Mouse (Mus musculus) limb, embryonic 14.5 days (tissue): ENCODE data around the gene Sept6. TPM values are rescaled to one million over a fixed set of nuclear protein-coding genes. Genes with fewer than 3 reads are reported as not detected.

Experiments used
- ATAC-seq: fragments of 200-750 bp; cut with Nextera tagmentation; 2 replicates; pipeline ENCODE4 v1.8.0; 2017; ENCODE audit warnings: low read depth, moderate number of reproducible peaks, moderate TSS enrichment; ENCODE audit not compliant: low FRiP score
- DNase-seq: peaks from one replicate; pipeline ENCODE4 v3.0.0-alpha.2; 2015; ENCODE audit warnings: low spot score
- H3K27ac ChIP-seq: fragments of 300-500 bp; sonication (generic); replicated peaks from 2 replicates; pipeline ENCODE4 v1.5.1; 2014; ENCODE audit warnings: low read depth, mild to moderate bottlenecking, low read length, moderate library complexity, mixed read lengths
- H3K27me3 ChIP-seq: fragments of 300-500 bp; sonication (generic); 2 replicates; pipeline ENCODE4 v1.6.1; 2014; ENCODE audit warnings: low read length, mixed read lengths; ENCODE audit not compliant: control insufficient read depth, insufficient read depth
- H3K36me3 ChIP-seq: fragments of 300-500 bp; sonication (generic); 2 replicates; pipeline ENCODE4 v1.6.1; 2014; ENCODE audit warnings: mild to moderate bottlenecking, low read length, moderate library complexity, mixed read lengths; ENCODE audit not compliant: control insufficient read depth, insufficient read depth
- H3K4me1 ChIP-seq: fragments of 300-500 bp; sonication (generic); 2 replicates; pipeline ENCODE4 v1.6.1; 2014; ENCODE audit warnings: antibody characterized with exemption, low read length, mixed read lengths; ENCODE audit not compliant: control insufficient read depth, insufficient read depth
- H3K4me2 ChIP-seq: fragments of 300-500 bp; sonication (generic); replicated peaks from 2 replicates; pipeline ENCODE4 v1.6.1; 2014; ENCODE audit warnings: low read depth, mild to moderate bottlenecking, low read length, moderate library complexity; ENCODE audit not compliant: severe bottlenecking
- H3K4me3 ChIP-seq: fragments of 300-500 bp; sonication (generic); replicated peaks from 2 replicates; pipeline ENCODE4 v1.5.1; 2014; ENCODE audit warnings: low read length
- H3K9ac ChIP-seq: fragments of 300-500 bp; sonication (generic); 2 replicates; pipeline ENCODE4 v1.6.1; 2014; ENCODE audit warnings: mild to moderate bottlenecking, low read depth, low read length, moderate library complexity; ENCODE audit not compliant: severe bottlenecking
- H3K9me3 ChIP-seq: fragments of 300-500 bp; sonication (generic); 2 replicates; pipeline ENCODE4 v1.6.1; 2016; ENCODE audit warnings: low read length; ENCODE audit not compliant: control insufficient read depth
- POLR2A ChIP-seq: fragments of 200-500 bp; IDR thresholded peaks from 2 replicates; pipeline ENCODE4 v1.8.0; 2012; ENCODE audit warnings: inconsistent platforms, mild to moderate bottlenecking, moderate library complexity, borderline replicate concordance; ENCODE audit not compliant: insufficient read depth, insufficient read length; ENCODE audit errors: extremely low read depth
- WGBS: fragments of 180-500 bp; shearing (Covaris S2); extraction: QIAGEN DNeasy Blood & Tissue Kit; methylation state at CpG from one replicate; pipeline ENCODE4 v1.1.7; 2014; 5-methylcytosine and 5-hydroxymethylcytosine counted together
- polyA plus RNA-seq, 2 experiments: library from polyadenylated mRNA; depleted of rRNA in 1 of 2; stranded (reverse) in 1 of 2; unstranded in 1 of 2; fragments of >200 nt; fragmentation: Nextera tagmentation in 1 of 2; extraction: Ambion mirVana in 1 of 2; gene quantifications; 2 replicates each; pipeline versions ENCODE4 v1.2.1 to v1.2.3; 2012 to 2014

Gene Sept6
- polyA plus RNA-seq, 2 experiments = 47.9 to 51.5 TPM

- DNase-seq = no peak
- H3K36me3 ChIP-seq = no peaks in the 10 kb centered on the region; the same call in 1 of the 2 replicates
- 94% methylated on average over 2 of the region's 2 CpGs for WGBS
These were observed 13.7 kb downstream of the Sept6 start for GRCm38 (mm10) chrX:36977863-36978262.

GRCm38 (mm10) chrX:36976980-36977379, 14.6 kb downstream of the Sept6 start:
- H3K9ac ChIP-seq = no peak overlapping the region
- H3K4me1 ChIP-seq = no peaks in the 10 kb centered on the region
- no peak for TF ChIP-seq POLR2A
- no peaks in the 10 kb centered on the region for H3K27me3 ChIP-seq
- DNase-seq = no peak
- WGBS = 87% methylated on average over 7 of the region's 7 CpGs
- ATAC-seq = no peak
- no peak overlapping the region for H3K4me2 ChIP-seq
- no peak overlapping the region for H3K27ac ChIP-seq
- H3K9me3 ChIP-seq = no peaks in the 10 kb centered on the region
- no peak overlapping the region for H3K4me3 ChIP-seq
- H3K36me3 ChIP-seq = no peaks in the 10 kb centered on the region; the same call in 1 of the 2 replicates

More at GRCm38 (mm10) chrX:36977863-36978262, 13.7 kb downstream of the Sept6 start:
- no peak for ATAC-seq
- H3K9ac ChIP-seq = no peak overlapping the region
- no peak overlapping the region for H3K4me2 ChIP-seq
- H3K4me3 ChIP-seq = no peak overlapping the region
- no peaks in the 10 kb centered on the region for H3K9me3 ChIP-seq
- TF ChIP-seq POLR2A = no peak
- no peaks in the 10 kb centered on the region for H3K27me3 ChIP-seq
- H3K27ac ChIP-seq = no peak overlapping the region
- no peaks in the 10 kb centered on the region; the same call in 1 of the 2 replicates for H3K4me1 ChIP-seq

GRCm38 (mm10) chrX:36976272-36976671, 15.3 kb downstream of the Sept6 start:
- no peak overlapping the region for H3K4me2 ChIP-seq
- TF ChIP-seq POLR2A = no peak
- H3K9me3 ChIP-seq = no peaks in the 10 kb centered on the region
- DNase-seq = peak; percentile 34
- no peaks in the 10 kb centered on the region; the same call in 1 of the 2 replicates for H3K36me3 ChIP-seq
- ATAC-seq = no peak
- no peaks in the 10 kb centered on the region for H3K27me3 ChIP-seq
- WGBS = 82% methylated on average over 4 of the region's 4 CpGs
- no peaks in the 10 kb centered on the region for H3K4me1 ChIP-seq
- H3K4me3 ChIP-seq = no peak overlapping the region
- no peak overlapping the region for H3K27ac ChIP-seq
- H3K9ac ChIP-seq = no peak overlapping the region

- no peak for DNase-seq
- no peaks in the 10 kb centered on the region for H3K27me3 ChIP-seq
These were observed 16.7 kb downstream of the Sept6 start for GRCm38 (mm10) chrX:36974905-36975304.

GRCm38 (mm10) chrX:36972951-36973471, 18.6 kb downstream of the Sept6 start:
- Histone ChIP-seq H3K4me2 (no peak overlapping the region), H3K4me3 (no peak overlapping the region), H3K4me1 (no peaks in the 10 kb centered on the region), H3K27me3 (no peaks in the 10 kb centered on the region), H3K27ac (no peak overlapping the region), H3K9ac (no peak overlapping the region), H3K36me3 (no peaks in the 10 kb centered on the region; the same call in 1 of the 2 replicates), H3K9me3 (no peaks in the 10 kb centered on the region)
- WGBS = 75% methylated on average over 5 of the region's 5 CpGs
- ATAC-seq = no peak
- no peak for TF ChIP-seq POLR2A
- DNase-seq = no peak

More at GRCm38 (mm10) chrX:36974905-36975304, 16.7 kb downstream of the Sept6 start:
- H3K4me1 ChIP-seq = no peaks in the 10 kb centered on the region
- H3K27ac ChIP-seq = no peak overlapping the region
- H3K9me3 ChIP-seq = no peaks in the 10 kb centered on the region
- TF ChIP-seq POLR2A = no peak
- no peaks in the 10 kb centered on the region; the same call in 1 of the 2 replicates for H3K36me3 ChIP-seq
- no peak for ATAC-seq
- H3K9ac ChIP-seq = no peak overlapping the region
- no peak overlapping the region for H3K4me2 ChIP-seq
- H3K4me3 ChIP-seq = no peak overlapping the region
- WGBS = 62% methylated on average over 5 of the region's 5 CpGs
